Mouse (Mus musculus) hindbrain, embryonic 11.5 days (tissue): ENCODE results near the gene Epb41l2. TPM values are rescaled to one million over a fixed set of nuclear protein-coding genes. Genes with fewer than 3 reads are reported as not detected.

Source experiments
- ATAC-seq: fragments of 200-750 bp; cut with Nextera tagmentation; 2 replicates; pipeline ENCODE4 v1.8.0; 2017; ENCODE audit warnings: mild to moderate bottlenecking, moderate TSS enrichment, moderate library complexity; ENCODE audit not compliant: low FRiP score
- DNase-seq: peaks from one replicate; pipeline ENCODE4 v3.0.0-alpha.2; 2015; ENCODE audit warnings: low spot score
- H3K27ac ChIP-seq: fragments of 300-500 bp; sonication (generic); 2 replicates; pipeline ENCODE4 v1.5.1; 2014; ENCODE audit warnings: mild to moderate bottlenecking, low read depth, low read length
- H3K27me3 ChIP-seq: fragments of 300-500 bp; sonication (generic); 2 replicates; pipeline ENCODE4 v1.6.1; 2014; ENCODE audit warnings: mild to moderate bottlenecking, low read length, moderate library complexity, mixed read lengths; ENCODE audit not compliant: control insufficient read depth, insufficient read depth
- H3K36me3 ChIP-seq: fragments of 300-500 bp; sonication (generic); 2 replicates; pipeline ENCODE4 v1.6.1; 2014; ENCODE audit warnings: mild to moderate bottlenecking, low read length, moderate library complexity, mixed read lengths; ENCODE audit not compliant: control insufficient read depth, insufficient read depth
- H3K4me1 ChIP-seq: fragments of 300-500 bp; sonication (generic); replicated peaks from 2 replicates; pipeline ENCODE4 v1.6.1; 2014; ENCODE audit warnings: low read length, mixed read lengths; ENCODE audit not compliant: control insufficient read depth, insufficient read depth
- H3K4me2 ChIP-seq: fragments of 300-500 bp; sonication (generic); replicated peaks from 2 replicates; pipeline ENCODE4 v1.6.1; 2014; ENCODE audit warnings: mild to moderate bottlenecking, low read depth, low read length
- H3K4me3 ChIP-seq: fragments of 300-500 bp; sonication (generic); 2 replicates; pipeline ENCODE4 v1.5.1; 2014; ENCODE audit warnings: low read depth, low read length
- H3K9ac ChIP-seq: fragments of 300-500 bp; sonication (generic); 2 replicates; pipeline ENCODE4 v1.6.1; 2014; ENCODE audit warnings: low read depth, low read length
- H3K9me3 ChIP-seq: fragments of 300-500 bp; sonication (generic); 2 replicates; pipeline ENCODE4 v1.6.1; 2016; ENCODE audit warnings: low read length; ENCODE audit not compliant: control insufficient read depth
- WGBS: fragments of 180-500 bp; shearing (Covaris S2); extraction: QIAGEN DNeasy Blood & Tissue Kit; methylation state at CpG from one replicate; pipeline ENCODE4 v1.1.7; 2014; 5-methylcytosine and 5-hydroxymethylcytosine counted together
- polyA plus RNA-seq: library from polyadenylated mRNA; unstranded; fragments of >200 nt; fragmentation: Nextera tagmentation; extraction: Ambion mirVana; gene quantifications from 2 replicates; pipeline ENCODE4 v1.2.1, GENCODE M21; 2014

Gene Epb41l2
- polyA plus RNA-seq, 1 experiment from 2014 or later = 47.1 TPM

- no peak overlapping the region for H3K9ac ChIP-seq
These were observed 81.8 kb downstream of the Epb41l2 start for GRCm38 (mm10) chr10:25441405-25441804.

DNA sequence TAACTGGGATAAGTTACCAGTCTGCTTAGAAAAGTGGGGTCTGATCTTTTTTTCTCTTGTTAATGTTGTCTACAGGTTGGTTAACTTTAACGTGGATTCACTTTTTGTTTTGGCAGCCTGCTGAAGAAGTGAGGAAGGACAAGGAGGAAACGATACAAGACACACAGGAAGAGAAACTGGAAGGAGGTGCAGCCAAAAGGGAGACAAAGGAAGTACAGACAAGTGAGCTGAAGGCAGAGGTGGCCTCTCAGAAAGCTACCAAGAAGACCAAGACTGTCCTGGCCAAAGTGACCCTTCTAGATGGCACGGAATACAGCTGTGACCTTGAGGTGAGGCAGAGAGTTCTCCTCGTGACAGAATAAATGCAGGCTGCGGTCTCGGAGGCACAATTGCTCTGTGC is 84.0 kb downstream of the Epb41l2 start:
- Histone ChIP-seq H3K9ac (no peak overlapping the region), H3K4me2 (no peak overlapping the region), H3K4me3 (no peak overlapping the region), H3K27ac (no peak overlapping the region), H3K4me1 (no peaks in the 10 kb centered on the region), H3K36me3 (no peaks in the 10 kb centered on the region), H3K9me3 (no peaks in the 10 kb centered on the region), H3K27me3 (no peaks in the 10 kb centered on the region)
- DNase-seq = no peak
- WGBS = 89% methylated on average over 6 of the region's 6 CpGs
- ATAC-seq = no peak

More at GRCm38 (mm10) chr10:25441405-25441804, 81.8 kb downstream of the Epb41l2 start:
- H3K4me3 ChIP-seq = no peak overlapping the region
- WGBS = 92% methylated on average over 7 of the region's 7 CpGs
- no peak for ATAC-seq
- no peaks in the 10 kb centered on the region for H3K27me3 ChIP-seq
- no peaks in the 10 kb centered on the region for H3K9me3 ChIP-seq
- H3K36me3 ChIP-seq = no peaks in the 10 kb centered on the region
- no peak for DNase-seq
- H3K4me2 ChIP-seq = no peak overlapping the region
- no peaks in the 10 kb centered on the region for H3K4me1 ChIP-seq
- no peak overlapping the region for H3K27ac ChIP-seq

GRCm38 (mm10) chr10:25444198-25444783 is 84.7 kb downstream of the Epb41l2 start:
- no peak for ATAC-seq

GRCm38 (mm10) chr10:25446953-25447525 is 87.4 kb downstream of the Epb41l2 start:
- no peak for ATAC-seq
- Histone ChIP-seq H3K27me3 (no peaks in the 10 kb centered on the region), H3K4me1 (no peaks in the 10 kb centered on the region), H3K36me3 (no peaks in the 10 kb centered on the region), H3K9ac (no peak overlapping the region), H3K4me3 (no peak overlapping the region), H3K4me2 (no peak overlapping the region), H3K9me3 (no peaks in the 10 kb centered on the region), H3K27ac (no peak overlapping the region)
- WGBS = 83% methylated on average over 5 of the region's 5 CpGs
- DNase-seq = no peak

More at GRCm38 (mm10) chr10:25444198-25444783, 84.7 kb downstream of the Epb41l2 start:
- 89% methylated on average over 5 of the region's 5 CpGs for WGBS
- DNase-seq = no peak
- Histone ChIP-seq H3K4me2 (no peak overlapping the region), H3K27me3 (no peaks in the 10 kb centered on the region), H3K9me3 (no peaks in the 10 kb centered on the region), H3K4me1 (no peaks in the 10 kb centered on the region), H3K36me3 (no peaks in the 10 kb centered on the region), H3K27ac (no peak overlapping the region), H3K4me3 (no peak overlapping the region), H3K9ac (no peak overlapping the region)

GRCm38 (mm10) chr10:25448676-25449075 is 89.1 kb downstream of the Epb41l2 start:
- no peaks in the 10 kb centered on the region for H3K4me1 ChIP-seq
- 72% methylated on average over 4 of the region's 4 CpGs for WGBS
- DNase-seq (no peak), ATAC-seq (0 out of 2 replicates have a peak, but pooled peaks have one; percentile 60)
- H3K4me3 ChIP-seq = no peak overlapping the region
- no peaks in the 10 kb centered on the region for H3K27me3 ChIP-seq
- no peak overlapping the region for H3K27ac ChIP-seq
- H3K9ac ChIP-seq = no peak overlapping the region
- no peaks in the 10 kb centered on the region for H3K9me3 ChIP-seq
- no peaks in the 10 kb centered on the region for H3K36me3 ChIP-seq
- no peak overlapping the region for H3K4me2 ChIP-seq

DNA sequence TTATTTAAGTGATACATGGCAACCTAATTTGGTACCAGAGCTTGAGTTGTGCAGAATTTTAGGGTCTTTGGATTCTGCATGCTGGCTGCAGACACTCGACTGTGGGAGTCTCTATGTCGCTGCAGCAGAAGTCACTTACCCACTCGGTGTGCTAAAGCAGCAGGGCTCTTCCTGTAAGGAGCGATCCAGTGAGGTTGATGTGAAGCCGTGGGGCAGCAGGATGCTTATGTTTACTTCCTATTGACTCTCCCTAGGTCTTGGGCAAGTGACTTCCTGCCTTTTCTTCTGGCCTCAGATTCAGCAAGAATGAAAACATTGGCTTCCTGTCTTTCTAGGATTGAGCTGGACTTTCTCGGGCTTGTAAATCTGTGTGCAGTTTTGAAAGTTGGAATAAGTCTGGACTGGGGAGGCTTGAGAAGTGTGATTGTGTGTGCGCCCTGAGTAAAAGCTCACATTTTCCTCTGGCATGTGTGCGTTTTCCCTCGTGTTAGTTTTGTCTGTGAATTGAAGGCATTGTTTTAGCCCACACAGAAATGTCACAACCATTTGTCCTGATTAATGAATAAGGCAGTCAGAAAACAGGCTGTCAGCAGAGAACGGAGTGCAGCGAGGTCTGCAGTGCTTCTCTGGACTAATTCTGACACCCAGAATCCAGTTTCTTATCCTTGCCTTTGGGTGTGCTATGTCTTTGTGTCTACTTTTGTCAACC is 89.9 kb downstream of the Epb41l2 start:
- 41% methylated on average over 11 of the region's 11 CpGs for WGBS
- no peak for DNase-seq
- Histone ChIP-seq H3K4me3 (no peak overlapping the region), H3K27me3 (no peaks in the 10 kb centered on the region), H3K9me3 (no peaks in the 10 kb centered on the region), H3K4me1 (no peaks in the 10 kb centered on the region), H3K4me2 (no peak overlapping the region), H3K27ac (0 out of 2 replicates have a peak overlapping the region, but pooled peaks have one; percentile 6), H3K36me3 (no peaks in the 10 kb centered on the region), H3K9ac (no peak overlapping the region)
- ATAC-seq = no peak

DNA sequence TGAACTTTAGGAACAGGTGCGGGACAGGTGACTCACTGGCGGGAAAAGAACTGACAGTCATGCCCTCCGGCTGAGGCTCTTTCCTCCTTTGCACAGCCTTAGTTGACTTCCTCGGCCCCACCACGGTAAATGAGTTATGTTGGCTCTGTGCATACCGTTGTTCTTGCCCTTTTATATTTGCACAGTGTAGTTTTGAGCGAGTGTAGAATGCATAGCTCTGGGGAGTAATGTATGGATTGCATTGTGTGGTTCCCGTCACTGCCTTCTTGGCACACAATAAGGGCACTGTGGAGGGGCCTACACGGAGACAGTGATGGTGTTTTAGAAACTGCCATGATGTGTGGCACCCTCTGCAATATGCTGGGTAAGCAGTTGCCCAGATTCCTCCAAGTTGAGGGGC is 93.6 kb downstream of the Epb41l2 start:
- H3K4me2 ChIP-seq = no peak overlapping the region
- H3K27ac ChIP-seq = no peak overlapping the region
- H3K9ac ChIP-seq = no peak overlapping the region
- no peak overlapping the region for H3K4me3 ChIP-seq
- DNase-seq (no peak), ATAC-seq (peak; percentile 27; the same call in 1 of the 2 replicates)
- no peaks in the 10 kb centered on the region for H3K27me3 ChIP-seq
- H3K9me3 ChIP-seq = no peaks in the 10 kb centered on the region
- H3K36me3 ChIP-seq = no peaks in the 10 kb centered on the region
- H3K4me1 ChIP-seq = no peaks in the 10 kb centered on the region
- 72% methylated on average over 9 of the region's 9 CpGs for WGBS

DNA sequence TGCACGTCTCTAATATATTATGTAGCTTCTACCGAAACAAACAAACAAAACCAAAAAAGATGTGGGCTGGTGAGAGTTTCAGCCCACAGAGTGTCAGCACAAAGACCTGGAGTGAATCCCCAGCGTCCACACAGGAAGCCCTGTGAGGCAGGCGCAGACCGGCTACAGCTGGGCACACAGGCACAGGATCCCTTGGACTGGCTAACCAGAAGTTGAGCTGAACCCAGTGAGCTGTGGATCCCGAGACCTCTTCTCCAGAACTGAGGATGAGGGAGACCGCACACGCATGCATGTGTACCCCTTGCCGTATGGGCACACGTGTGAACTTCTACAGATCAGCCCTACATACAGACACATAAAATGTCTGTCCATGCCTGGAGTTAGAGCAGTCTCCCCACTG is 94.2 kb downstream of the Epb41l2 start:
- ATAC-seq = no peak
- Histone ChIP-seq H3K36me3 (no peaks in the 10 kb centered on the region), H3K4me1 (no peaks in the 10 kb centered on the region), H3K9ac (no peak overlapping the region), H3K27ac (no peak overlapping the region), H3K4me2 (no peak overlapping the region), H3K4me3 (no peak overlapping the region), H3K27me3 (no peaks in the 10 kb centered on the region), H3K9me3 (no peaks in the 10 kb centered on the region)
- no peak for DNase-seq
- 90% methylated on average over 10 of the region's 10 CpGs for WGBS

DNA sequence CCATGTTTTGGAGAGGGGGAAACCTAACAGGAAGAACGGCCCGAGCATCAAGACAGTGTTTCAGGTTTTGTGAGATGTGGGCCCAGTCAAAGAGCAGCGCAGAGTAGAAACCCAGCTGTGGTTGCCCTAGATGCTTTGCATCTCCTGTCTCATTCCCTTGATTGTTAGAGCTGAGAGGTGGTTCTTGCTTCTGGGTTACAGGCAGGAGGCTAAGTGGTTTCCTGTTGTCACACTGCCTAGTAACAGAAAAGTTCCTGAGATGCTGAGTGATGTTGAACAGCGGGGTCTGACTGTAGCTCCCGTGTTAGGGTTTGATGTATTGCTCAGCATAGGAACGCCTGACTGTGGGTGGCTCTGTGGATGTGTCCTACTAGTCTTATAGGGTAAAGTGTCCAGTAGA is 97.5 kb downstream of the Epb41l2 start:
- H3K4me3 ChIP-seq = no peak overlapping the region
- no peak overlapping the region for H3K4me2 ChIP-seq
- no peaks in the 10 kb centered on the region for H3K36me3 ChIP-seq
- no peaks in the 10 kb centered on the region for H3K27me3 ChIP-seq
- no peaks in the 10 kb centered on the region for H3K4me1 ChIP-seq
- DNase-seq (no peak), ATAC-seq (no peak)
- H3K9ac ChIP-seq = no peak overlapping the region
- no peaks in the 10 kb centered on the region for H3K9me3 ChIP-seq
- no peak overlapping the region for H3K27ac ChIP-seq
- WGBS = 87% methylated on average over 6 of the region's 6 CpGs
